Mouse (Mus musculus): ENCODE results near the gene Prelid3b.

The Prelid3b gene

GRCm38 (mm10) chr2:174463370-174463769, 9.5 kb downstream of the Prelid3b start:
- no peak for DNase-seq (ENCODE audit: low spot score in 2 of 2)

DNA sequence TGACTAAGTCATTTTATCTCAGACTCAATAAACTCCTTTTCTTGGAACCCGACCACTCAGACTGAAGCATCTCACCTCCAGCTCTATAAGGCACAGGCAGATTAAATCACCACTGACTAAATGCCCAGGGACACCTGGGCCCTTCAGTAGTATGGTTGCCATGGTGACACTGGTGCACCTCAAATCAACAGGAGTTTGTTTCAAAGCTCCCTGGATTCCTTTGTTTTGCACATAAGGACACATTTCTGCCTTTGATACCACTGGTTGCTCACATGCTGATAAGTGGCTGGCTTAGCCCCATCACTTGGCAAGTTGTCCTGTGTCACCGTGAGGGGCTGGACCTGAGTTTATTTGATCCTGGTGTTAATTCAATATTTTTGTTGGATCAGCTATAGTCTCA, 13.5 kb downstream of the Prelid3b start:
- DNase-seq (ENCODE audit: low spot score in 2 of 2) = no peak

- DNase-seq (ENCODE audit: low spot score in 2 of 2) = no peak
These were observed 19.2 kb downstream of the Prelid3b start for GRCm38 (mm10) chr2:174453681-174454080.

DNA sequence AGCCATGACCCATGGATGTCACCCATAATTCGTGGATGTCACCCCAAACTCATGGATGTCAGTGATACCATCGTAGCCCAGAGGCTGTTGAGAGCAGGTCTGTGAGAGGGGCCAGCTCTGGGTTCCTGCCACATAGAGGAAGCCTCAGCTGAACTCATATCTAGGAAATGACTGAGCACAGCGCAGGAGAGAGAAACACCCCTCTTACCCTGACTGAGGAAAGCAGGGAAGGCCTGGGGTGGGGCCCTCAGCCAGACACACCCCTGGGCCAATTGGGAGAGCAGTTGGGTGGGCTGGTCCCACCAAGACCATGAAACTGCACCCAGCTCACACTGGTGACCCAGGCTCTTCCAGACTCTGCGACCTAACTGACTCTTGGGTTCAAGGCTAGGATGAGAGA, 22.5 kb downstream of the Prelid3b start, which contains the start of gene Tubb1:
Tubb1 (plus strand) TSS at position 343 of the 400 bp plus-strand sequence.
- DNase-seq (ENCODE audit: low spot score in 2 of 2) = no peak

- DNase-seq (ENCODE audit: low spot score in 2 of 2) = no peak
These were observed 24.5 kb downstream of the Prelid3b start for GRCm38 (mm10) chr2:174448405-174448804.

DNA sequence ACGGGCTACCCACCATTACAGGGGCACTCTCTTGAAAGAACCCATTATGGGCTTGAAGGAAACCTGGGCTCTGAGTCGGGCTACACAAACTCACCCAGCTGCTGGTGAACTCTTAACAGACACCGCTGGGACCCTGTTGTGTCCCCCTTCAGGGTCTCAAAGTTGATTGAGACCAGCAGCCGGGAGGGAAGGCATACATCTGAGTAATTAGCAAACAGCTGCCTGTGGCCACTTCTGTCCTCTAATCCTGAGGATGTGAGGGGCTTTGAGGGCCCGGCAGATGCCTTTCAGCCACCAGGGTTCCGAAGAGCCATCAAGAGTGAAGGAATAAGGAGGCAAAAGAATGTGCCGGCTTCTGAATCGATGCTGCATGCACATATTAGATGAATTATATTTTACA, 26.0 kb downstream of the Prelid3b start:
- DNase-seq (ENCODE audit: low spot score in 2 of 2) = no peak

DNA sequence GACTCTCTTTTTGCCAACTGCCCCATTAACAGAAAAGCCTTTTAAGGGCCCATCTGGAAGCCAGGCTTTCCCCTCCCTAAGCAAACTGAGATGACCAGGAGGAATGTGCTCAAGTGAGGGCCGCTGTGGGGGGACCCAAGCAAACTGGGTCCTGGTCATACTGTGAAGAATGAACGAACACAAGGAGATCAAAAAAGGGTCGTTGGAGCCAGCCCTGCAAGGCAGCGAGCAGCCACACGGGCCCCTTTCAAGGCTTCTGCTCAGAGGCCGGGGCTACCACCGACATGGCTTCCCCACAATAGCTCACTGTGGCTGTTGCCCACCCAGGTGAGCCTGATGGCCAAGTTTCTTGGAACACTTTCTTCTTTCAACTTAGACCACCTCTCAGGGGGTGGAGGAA, 26.4 kb downstream of the Prelid3b start:
- DNase-seq (ENCODE audit: low spot score in 2 of 2) = no peak

- no peak for DNase-seq (ENCODE audit: low spot score in 2 of 2)
These were observed 27.9 kb downstream of the Prelid3b start for GRCm38 (mm10) chr2:174445018-174445417.

GRCm38 (mm10) chr2:174444359-174444758, 28.5 kb downstream of the Prelid3b start:
- DNase-seq (ENCODE audit: low spot score in 2 of 2) = no peak

- DNase-seq (ENCODE audit: low spot score in 2 of 2) = no peak
These were observed 29.8 kb downstream of the Prelid3b start for GRCm38 (mm10) chr2:174443046-174443445.

- peak in 1 of 2 experiments; percentile 24 for DNase-seq (ENCODE audit: low spot score in 2 of 2)
These were observed 30.4 kb downstream of the Prelid3b start for GRCm38 (mm10) chr2:174442460-174442859.

GRCm38 (mm10) chr2:174441898-174442297, 31.0 kb downstream of the Prelid3b start:
- DNase-seq (ENCODE audit: low spot score in 2 of 2) = no peak

DNA sequence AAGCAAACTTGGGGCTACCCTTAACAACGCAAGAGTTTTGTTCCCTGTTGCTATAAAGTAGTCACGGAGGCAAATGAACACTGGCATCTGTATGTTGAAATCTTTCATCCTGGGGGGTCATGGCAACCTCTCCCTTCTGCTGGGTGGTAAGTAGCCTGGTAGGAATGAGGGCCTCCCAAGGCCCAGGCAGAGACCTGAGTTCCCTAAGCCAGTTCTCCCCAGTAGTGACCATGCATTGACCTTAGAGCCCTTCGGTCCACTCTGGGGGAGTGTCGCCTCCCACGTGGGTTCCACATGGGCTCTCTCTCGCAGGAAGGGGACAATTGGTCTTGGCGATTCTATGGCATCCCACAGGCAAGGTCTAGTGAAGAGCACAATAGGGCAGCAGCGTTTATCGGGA, 32.9 kb downstream of the Prelid3b start:
- DNase-seq (ENCODE audit: low spot score in 2 of 2) = no peak

- no peak for DNase-seq (ENCODE audit: low spot score in 2 of 2)
These were observed 33.4 kb downstream of the Prelid3b start for GRCm38 (mm10) chr2:174439450-174439838.

GRCm38 (mm10) chr2:174438737-174439449, 34.0 kb downstream of the Prelid3b start, which contains the start of gene Ctsz:
TSS of gene Ctsz (minus strand) at chr2:174439039.
- DNase-seq (ENCODE audit: low spot score in 2 of 2) = peak; percentile 22 to 55

DNA sequence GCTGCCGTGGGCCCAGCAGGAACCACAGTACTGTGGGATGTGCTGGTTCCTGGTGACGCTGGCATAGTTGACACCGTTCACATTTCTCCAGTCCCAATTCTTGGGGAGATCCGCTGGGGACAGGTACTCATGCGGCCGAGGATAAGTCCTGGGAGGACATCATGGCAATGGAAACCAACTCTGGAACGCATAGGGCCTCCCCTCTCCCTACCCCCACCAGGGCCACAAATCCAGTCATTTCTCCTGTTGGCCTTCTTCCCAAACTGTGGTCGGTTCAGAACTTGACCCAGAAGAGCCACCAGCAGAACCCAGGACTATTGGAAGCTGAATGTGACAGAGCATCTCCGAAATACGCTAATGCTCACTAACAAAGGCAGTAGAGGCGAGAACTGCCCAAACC, 34.7 kb downstream of the Prelid3b start:
- no peak for DNase-seq (ENCODE audit: low spot score in 2 of 2)

DNA sequence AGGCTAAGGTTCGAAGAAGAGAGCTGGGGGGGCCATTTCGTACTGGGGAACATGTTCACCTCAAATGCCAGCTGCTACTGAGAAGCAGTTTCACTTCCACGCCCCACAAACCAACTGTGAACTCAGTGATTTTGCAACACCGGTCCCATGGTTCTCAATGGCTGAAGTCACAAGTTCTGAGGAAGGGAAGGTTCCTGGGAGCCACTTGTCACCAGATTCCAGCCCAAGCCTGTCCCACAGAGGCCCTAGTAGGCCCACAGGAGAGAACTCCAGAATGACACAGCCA, 35.2 kb downstream of the Prelid3b start:
- peak; percentile 23 to 65 for DNase-seq (ENCODE audit: low spot score in 2 of 2)

GRCm38 (mm10) chr2:174436916-174437696, 35.8 kb downstream of the Prelid3b start:
- DNase-seq (ENCODE audit: low spot score in 2 of 2) = peak in 1 of 2 experiments; percentile 34

DNA sequence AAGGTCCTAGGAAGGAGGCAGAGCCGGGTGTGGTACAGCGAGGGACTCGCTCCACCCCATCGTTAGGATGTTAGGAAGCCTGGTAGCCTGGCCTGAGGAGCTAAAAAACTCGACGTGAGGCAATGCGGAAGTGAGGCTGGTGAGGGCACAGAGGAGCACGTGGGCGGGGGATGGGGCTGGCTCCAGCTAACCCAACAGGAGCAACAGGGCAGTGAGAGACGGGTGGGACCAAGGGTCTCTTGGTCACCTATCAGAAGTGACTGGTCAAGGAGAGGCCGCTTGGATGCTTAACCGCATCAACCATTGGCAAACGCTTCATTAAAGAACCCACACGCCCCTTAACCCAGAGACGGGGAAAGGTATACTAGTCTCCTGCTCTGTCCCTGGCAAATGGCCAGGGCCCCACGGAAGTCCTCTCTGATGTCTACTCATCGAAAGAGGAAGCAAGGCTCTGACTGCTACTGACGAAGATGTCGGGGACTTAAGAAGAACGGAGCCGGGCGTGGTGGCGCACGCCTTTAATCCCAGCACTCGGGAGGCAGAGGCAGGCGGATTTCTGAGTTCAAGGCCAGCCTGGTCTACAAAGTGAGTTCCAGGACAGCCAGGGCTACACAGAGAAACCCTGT, 36.7 kb downstream of the Prelid3b start:
- DNase-seq (ENCODE audit: low spot score in 2 of 2) = peak in 1 of 2 experiments; percentile 64

- no peak for DNase-seq (ENCODE audit: low spot score in 2 of 2)
These were observed 37.9 kb downstream of the Prelid3b start for GRCm38 (mm10) chr2:174434943-174435342.

- no peak for DNase-seq (ENCODE audit: low spot score in 2 of 2)
These were observed 43.8 kb downstream of the Prelid3b start for GRCm38 (mm10) chr2:174428996-174429591.
